In the genomic region with DNA sequence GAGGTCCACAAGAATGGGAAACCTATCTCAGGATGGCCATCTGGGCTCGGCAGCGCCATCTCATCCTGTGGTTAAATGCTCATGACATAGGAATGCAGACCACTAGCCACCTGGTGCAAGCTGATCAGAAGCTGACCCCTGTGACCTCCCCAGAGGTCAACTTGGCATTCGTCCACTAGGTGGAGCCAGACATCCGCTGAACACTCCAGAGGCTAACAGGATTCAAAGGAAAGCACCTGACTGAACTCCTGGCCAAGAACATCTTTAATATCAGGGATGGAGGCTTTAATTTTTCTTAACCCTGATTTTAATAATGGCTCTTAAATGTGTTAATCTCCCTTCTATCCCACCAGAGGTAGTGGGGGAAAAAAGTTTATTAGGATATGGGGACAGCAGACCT, we compare ENCODE assay signal across 9 mouse cellular contexts. TPM values are rescaled to one million over a fixed set of nuclear protein-coding genes. Genes with fewer than 3 reads are reported as not detected.
DNase-seq lines count a peak whose midpoint lies in the region; ATAC-seq lines count a peak whose summit lies in the region.
"Had no signal": no experiment of that assay in that cellular context is flagged by ENCODE, and none has a peak within 500 bp of the region (broad histone marks: within the 10 kb centered on the region; RNA-seq: fewer than 3 reads in every experiment).

No protein-coding gene starts in this region.

- H3K4me2 ChIP-seq in midbrain, embryonic 14.5 days (ENCODE audit: low read length) = no peak overlapping the region
- H3K4me2 ChIP-seq in midbrain, embryonic 16.5 days (ENCODE audit: low read length) = no peak overlapping the region
- H3K4me2 ChIP-seq in limb, embryonic 13.5 days (replicated peaks) = no peak overlapping the region
- H3K4me2 ChIP-seq: heart, embryonic 13.5 days had no signal

- ATAC-seq in midbrain, embryonic 14.5 days (ENCODE audit: low FRiP score, low TSS enrichment) = no peak
- ATAC-seq in midbrain, embryonic 16.5 days = no peak
- peak; percentile 87 to 89 for ATAC-seq in hematopoietic stem cell, adult 5-6 weeks (replicated peaks in 1 of 2; ENCODE audit: insufficient read depth in 1 of 2, low FRiP score in 2 of 2, low TSS enrichment in 1 of 2, low read depth in 1 of 2, poor library complexity in 2 of 2, severe bottlenecking in 2 of 2)
- peak; percentile 51 for ATAC-seq in limb, embryonic 13.5 days (ENCODE audit: low FRiP score, low read depth)
- ATAC-seq in neutrophil, adult 5-6 weeks (ENCODE audit: extremely low read depth, insufficient number of reproducible peaks, low FRiP score, poor library complexity, severe bottlenecking) = peak; percentile 93

- H3K27me3 ChIP-seq in midbrain, embryonic 14.5 days (ENCODE audit: control insufficient read depth, insufficient read depth, low read length) = no peaks in the 10 kb centered on the region
- H3K27me3 ChIP-seq in midbrain, embryonic 16.5 days (ENCODE audit: control insufficient read depth, insufficient read depth, low read depth, low read length) = no peaks in the 10 kb centered on the region
- H3K27me3 ChIP-seq in limb, embryonic 13.5 days = no peaks in the 10 kb centered on the region
- H3K27me3 ChIP-seq: heart, embryonic 13.5 days had no signal

- DNase-seq in midbrain, embryonic 14.5 days = peak; percentile 79
- peak; percentile 67 to 75 for DNase-seq in adrenal gland, adult 18-20 months (ENCODE audit: low spot score in 2 of 2)
- peak; percentile 86 for DNase-seq in embryo, embryonic 11 days
- DNase-seq in thymus, postnatal 25 days = peak; percentile 74

- no peaks in the 10 kb centered on the region for H3K4me1 ChIP-seq in midbrain, embryonic 14.5 days (ENCODE audit: control insufficient read depth, insufficient read depth, low read length)
- H3K4me1 ChIP-seq in midbrain, embryonic 16.5 days (ENCODE audit: control insufficient read depth, insufficient read depth, low read length) = no peaks in the 10 kb centered on the region
- H3K4me1 ChIP-seq in limb, embryonic 13.5 days = peaks cover 6% of the 10 kb centered on the region; the same call in 1 of the 2 replicates
- H3K4me1 ChIP-seq: heart, embryonic 13.5 days had no signal

- no peak overlapping the region for H3K9ac ChIP-seq in midbrain, embryonic 14.5 days (replicated peaks; ENCODE audit: low read length)
- H3K9ac ChIP-seq in midbrain, embryonic 16.5 days (ENCODE audit: low read depth, low read length) = no peak overlapping the region
- H3K9ac ChIP-seq in limb, embryonic 13.5 days = no peak overlapping the region
- H3K9ac ChIP-seq: heart, embryonic 13.5 days had no signal

- H3K9me3 ChIP-seq in midbrain, embryonic 14.5 days (ENCODE audit: control insufficient read depth, low read length) = no peaks in the 10 kb centered on the region
- no peaks in the 10 kb centered on the region for H3K9me3 ChIP-seq in midbrain, embryonic 16.5 days (replicated peaks; ENCODE audit: control insufficient read depth, low read length, poor library complexity, severe bottlenecking)
- H3K9me3 ChIP-seq in limb, embryonic 13.5 days = no peaks in the 10 kb centered on the region
- H3K9me3 ChIP-seq: heart, embryonic 13.5 days had no signal

- H3K27ac ChIP-seq in midbrain, embryonic 14.5 days (replicated peaks; ENCODE audit: low read depth, low read length) = no peak overlapping the region
- no peak overlapping the region for H3K27ac ChIP-seq in midbrain, embryonic 16.5 days (ENCODE audit: low read length)
- H3K27ac ChIP-seq in limb, embryonic 13.5 days = no peak overlapping the region
- H3K27ac ChIP-seq: heart, embryonic 13.5 days had no signal

- no peak overlapping the region for H3K4me3 ChIP-seq in midbrain, embryonic 14.5 days (replicated peaks; ENCODE audit: low read depth, low read length)
- H3K4me3 ChIP-seq in midbrain, embryonic 16.5 days (ENCODE audit: low read depth, low read length) = no peak overlapping the region
- no peak overlapping the region for H3K4me3 ChIP-seq in limb, embryonic 13.5 days
- H3K4me3 ChIP-seq: heart, embryonic 13.5 days had no signal

- H3K36me3 ChIP-seq in midbrain, embryonic 14.5 days (ENCODE audit: control insufficient read depth, insufficient read depth, low read length) = no peaks in the 10 kb centered on the region
- H3K36me3 ChIP-seq in midbrain, embryonic 16.5 days (ENCODE audit: control insufficient read depth, insufficient read depth, low read length) = no peaks in the 10 kb centered on the region
- H3K36me3 ChIP-seq in limb, embryonic 13.5 days = no peaks in the 10 kb centered on the region
- H3K36me3 ChIP-seq: heart, embryonic 13.5 days had no signal

- 11% methylated on average over 4 of the region's 4 CpGs for WGBS in midbrain, embryonic 14.5 days
- 3% methylated on average over 4 of the region's 4 CpGs for WGBS in midbrain, embryonic 16.5 days
- WGBS in limb, embryonic 13.5 days = under 1% methylated on average over 4 of the region's 4 CpGs

RNA-seq across cellular contexts. Expression of gene Daglb, which starts 30.0 kb away (rescaled TPM):
- polyA plus RNA-seq in midbrain, embryonic 14.5 days (2014; fragmentation: Nextera tagmentation; extraction: Ambion mirVana) = 17.6 and 17.8 TPM in 2 replicates
- polyA plus RNA-seq in midbrain, embryonic 16.5 days (2015; fragmentation: Nextera tagmentation; extraction: Ambion mirVana) = 21.5 and 22.8 TPM in 2 replicates
- 10 to 100 TPM; 14.8 to 18.6 TPM for total RNA-seq in adrenal gland, adult 18-20 months (2021)
- 9.8 and 11.5 TPM in 2 replicates for total RNA-seq in hematopoietic stem cell, adult 5-6 weeks (2017)
- 9.6 TPM in 2 replicates for polyA plus RNA-seq in limb, embryonic 13.5 days (2015; fragmentation: Nextera tagmentation; extraction: Ambion mirVana)
- total RNA-seq in neutrophil, adult 5-6 weeks (2017) = 14.5 and 15.7 TPM in 2 replicates

RNA-seq across cellular contexts. Expression of gene Kdelr2, which starts 30.8 kb away (rescaled TPM):
- 134 and 139 TPM in 2 replicates for polyA plus RNA-seq in midbrain, embryonic 14.5 days (2014; fragmentation: Nextera tagmentation; extraction: Ambion mirVana)
- 123 and 133 TPM in 2 replicates for polyA plus RNA-seq in midbrain, embryonic 16.5 days (2015; fragmentation: Nextera tagmentation; extraction: Ambion mirVana)
- 100 to 1,000 TPM in 1 of 2 experiments, 10 to 100 TPM in 1; 95.7 to 104 TPM for total RNA-seq in adrenal gland, adult 18-20 months (2021)
- total RNA-seq in hematopoietic stem cell, adult 5-6 weeks (2017) = 61.3 and 76.2 TPM in 2 replicates
- polyA plus RNA-seq in limb, embryonic 13.5 days (2015; fragmentation: Nextera tagmentation; extraction: Ambion mirVana) = 433 and 435 TPM in 2 replicates
- total RNA-seq in neutrophil, adult 5-6 weeks (2017) = 25.0 and 26.5 TPM in 2 replicates

Comparison
In these comparisons a context has a peak if more than half of its experiments do, and no peak if none do; other contexts are left out.
1. ATAC-seq: peak in hematopoietic stem cell, adult 5-6 weeks (2 of 2), limb, embryonic 13.5 days (single experiment) and neutrophil, adult 5-6 weeks (single experiment); none in midbrain, embryonic 14.5 days (single experiment) and midbrain, embryonic 16.5 days (single experiment).
2. Peak in every context shown above with its lines, with median percentiles within 50 percentile points of each other: DNase-seq.